Mouse (Mus musculus) embryonic fibroblast, embryonic 13.5 days (primary cell): ENCODE data around the gene Nme6.

Experiments
- CTCF ChIP-seq: IDR thresholded peaks from 2 replicates; pipeline ENCODE4 v1.5.1; 2011; ENCODE audit warnings: mild to moderate bottlenecking, control low read depth, low read length, moderate library complexity, borderline replicate concordance; ENCODE audit not compliant: insufficient read depth
- POLR2A ChIP-seq: IDR thresholded peaks from 2 replicates; pipeline ENCODE4 v1.6.1; 2011; ENCODE audit warnings: low read depth, mild to moderate bottlenecking, control low read depth, low read length, moderate library complexity

DNA sequence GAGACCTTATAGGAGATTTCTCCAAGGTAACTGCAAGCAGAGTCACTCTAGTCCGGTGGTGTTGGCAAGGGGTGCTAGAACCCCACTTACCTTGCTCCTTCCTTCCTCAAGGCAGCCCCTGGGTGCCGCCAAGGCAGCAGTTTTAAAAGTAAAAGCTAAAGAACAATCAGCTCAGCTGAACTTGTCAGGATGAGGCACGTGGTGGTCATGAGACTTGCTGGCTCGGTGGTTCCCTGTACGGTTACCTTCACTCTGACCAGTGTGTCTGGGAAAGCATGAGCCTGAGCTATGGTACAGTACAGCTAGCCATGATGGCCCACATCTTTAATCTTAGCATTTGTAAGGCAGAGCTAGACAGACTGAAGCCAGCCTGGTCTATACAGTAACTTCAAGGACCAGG is 54.8 kb downstream of the Nme6 start:
- TF ChIP-seq CTCF (no peak), POLR2A (no peak)
